Mouse (Mus musculus): Measurements from ENCODE around the gene Zfp652. TPM values are rescaled to one million over a fixed set of nuclear protein-coding genes. Genes with fewer than 3 reads are reported as not detected.
"Not testable (repeated sequence)": the region's sequence is repeated elsewhere in the genome, so short reads cannot be mapped to it uniquely, and the experiment has no call there.

Gene Zfp652
- polyA plus RNA-seq, 1 experiment from 2014 or later: 22.4 TPM

- Histone ChIP-seq H3K4me2 (ENCODE audit: low read depth, low read length) (no peak overlapping the region), H3K27me3 (ENCODE audit: control insufficient read depth, insufficient read depth, low read length) (no peaks in the 10 kb centered on the region), H3K9ac (ENCODE audit: low read length) (no peak overlapping the region), H3K9me3 (replicated peaks; ENCODE audit: control insufficient read depth, low read length) (no peaks in the 10 kb centered on the region), H3K4me1 (ENCODE audit: control insufficient read depth, insufficient read depth, low read length) (no peaks in the 10 kb centered on the region), H3K4me3 (replicated peaks; ENCODE audit: low read length) (no peak overlapping the region), H3K36me3 (ENCODE audit: control insufficient read depth, insufficient read depth, low read length) (no peaks in the 10 kb centered on the region), H3K27ac (ENCODE audit: low read length) (no peak overlapping the region)
- no peak for ATAC-seq (ENCODE audit: insufficient read depth, low FRiP score)
- WGBS: 62% methylated on average over 4 of the region's 4 CpGs
Observed at GRCm38 (mm10) chr11:95869442-95869841, 157.0 kb downstream of the Zfp652 start.

- Histone ChIP-seq H3K9ac (ENCODE audit: low read length) (no peak overlapping the region), H3K9me3 (replicated peaks; ENCODE audit: control insufficient read depth, low read length) (no peaks in the 10 kb centered on the region), H3K4me1 (ENCODE audit: control insufficient read depth, insufficient read depth, low read length) (no peaks in the 10 kb centered on the region), H3K4me2 (ENCODE audit: low read depth, low read length) (no peak overlapping the region), H3K27ac (ENCODE audit: low read length) (no peak overlapping the region), H3K36me3 (ENCODE audit: control insufficient read depth, insufficient read depth, low read length) (no peaks in the 10 kb centered on the region), H3K4me3 (replicated peaks; ENCODE audit: low read length) (no peak overlapping the region), H3K27me3 (ENCODE audit: control insufficient read depth, insufficient read depth, low read length) (no peaks in the 10 kb centered on the region)
- no peak for ATAC-seq (ENCODE audit: insufficient read depth, low FRiP score)
- WGBS: 69% methylated on average over 6 of the region's 6 CpGs
Observed at GRCm38 (mm10) chr11:95869918-95870470, 157.5 kb downstream of the Zfp652 start.

- no peaks in the 10 kb centered on the region for H3K9me3 ChIP-seq (replicated peaks; ENCODE audit: control insufficient read depth, low read length)
- H3K4me2 ChIP-seq (ENCODE audit: low read depth, low read length): no peak overlapping the region; the same call in 1 of the 2 replicates
- WGBS: 32% methylated on average over 9 of the region's 9 CpGs
Observed at GRCm38 (mm10) chr11:95875804-95876203, 163.3 kb downstream of the Zfp652 start.

GRCm38 (mm10) chr11:95876296-95876695 lies 163.8 kb downstream of the Zfp652 start:
- 22% methylated on average over 7 of the region's 7 CpGs for WGBS
- Histone ChIP-seq H3K4me3 (replicated peaks; ENCODE audit: low read length) (no peak overlapping the region), H3K9me3 (replicated peaks; ENCODE audit: control insufficient read depth, low read length) (no peaks in the 10 kb centered on the region), H3K27me3 (ENCODE audit: control insufficient read depth, insufficient read depth, low read length) (no peaks in the 10 kb centered on the region), H3K9ac (ENCODE audit: low read length) (no peak overlapping the region), H3K27ac (ENCODE audit: low read length) (no peak overlapping the region), H3K4me1 (ENCODE audit: control insufficient read depth, insufficient read depth, low read length) (no peaks in the 10 kb centered on the region), H3K4me2 (ENCODE audit: low read depth, low read length) (no peak overlapping the region), H3K36me3 (ENCODE audit: control insufficient read depth, insufficient read depth, low read length) (no peaks in the 10 kb centered on the region)
- no peak for ATAC-seq (ENCODE audit: insufficient read depth, low FRiP score)

More at GRCm38 (mm10) chr11:95875804-95876203, 163.3 kb downstream of the Zfp652 start:
- Histone ChIP-seq H3K4me3 (replicated peaks; ENCODE audit: low read length) (no peak overlapping the region), H3K9ac (ENCODE audit: low read length) (no peak overlapping the region), H3K27ac (ENCODE audit: low read length) (no peak overlapping the region), H3K36me3 (ENCODE audit: control insufficient read depth, insufficient read depth, low read length) (no peaks in the 10 kb centered on the region), H3K4me1 (ENCODE audit: control insufficient read depth, insufficient read depth, low read length) (no peaks in the 10 kb centered on the region), H3K27me3 (ENCODE audit: control insufficient read depth, insufficient read depth, low read length) (no peaks in the 10 kb centered on the region)
- ATAC-seq (ENCODE audit: insufficient read depth, low FRiP score): no peak

GRCm38 (mm10) chr11:95879861-95880260 lies 167.4 kb downstream of the Zfp652 start:
- WGBS: 49% methylated on average over 2 of the region's 2 CpGs
- H3K9me3 ChIP-seq (replicated peaks; ENCODE audit: control insufficient read depth, low read length); H3K4me1 ChIP-seq (ENCODE audit: control insufficient read depth, insufficient read depth, low read length); H3K4me2 ChIP-seq (ENCODE audit: low read depth, low read length); H3K27me3 ChIP-seq (ENCODE audit: control insufficient read depth, insufficient read depth, low read length); H3K36me3 ChIP-seq (ENCODE audit: control insufficient read depth, insufficient read depth, low read length); H3K4me3 ChIP-seq (replicated peaks; ENCODE audit: low read length); ATAC-seq (ENCODE audit: insufficient read depth, low FRiP score); H3K27ac ChIP-seq (ENCODE audit: low read length); H3K9ac ChIP-seq (ENCODE audit: low read length): not testable (repeated sequence)

Other genes starting within 250 kb of the Zfp652 start
- gene Nxph3, start 198.1 kb upstream of the Zfp652 start, polyA plus RNA-seq (2015; fragmentation: Nextera tagmentation; extraction: Ambion mirVana): 0.50 and 0.62 TPM in 2 replicates
- 13.2 and 15.0 TPM in 2 replicates for gene Ngfr, start 124.9 kb upstream of the Zfp652 start, polyA plus RNA-seq (2015; fragmentation: Nextera tagmentation; extraction: Ambion mirVana)
- 209 and 221 TPM in 2 replicates for gene Phb, start 45.7 kb upstream of the Zfp652 start, polyA plus RNA-seq (2015; fragmentation: Nextera tagmentation; extraction: Ambion mirVana)
- gene B130006D01Rik, start 10.9 kb downstream of the Zfp652 start, polyA plus RNA-seq (2015; fragmentation: Nextera tagmentation; extraction: Ambion mirVana): 1.1 and 1.3 TPM in 2 replicates
- 0.54 and 0.94 TPM in 2 replicates for gene Phospho1, start 111.8 kb downstream of the Zfp652 start, polyA plus RNA-seq (2015; fragmentation: Nextera tagmentation; extraction: Ambion mirVana)
- 16.1 and 18.2 TPM in 2 replicates for gene Gngt2, start 124.5 kb downstream of the Zfp652 start, polyA plus RNA-seq (2015; fragmentation: Nextera tagmentation; extraction: Ambion mirVana)
- 9.7 and 9.9 TPM in 2 replicates for gene Abi3, start 129.8 kb downstream of the Zfp652 start, polyA plus RNA-seq (2015; fragmentation: Nextera tagmentation; extraction: Ambion mirVana)
- 3.0 and 4.5 TPM in 2 replicates for gene B4galnt2, start 202.2 kb downstream of the Zfp652 start, polyA plus RNA-seq (2015; fragmentation: Nextera tagmentation; extraction: Ambion mirVana)

All from stomach, embryonic 16.5 days (tissue).